Mouse (Mus musculus) myocyte (in vitro differentiated cells): ENCODE measurements around the gene Tfr2.

Source experiments
- E2F4 ChIP-seq: IDR thresholded peaks from one replicate; pipeline ENCODE4 v1.6.1; 2011; ENCODE audit warnings: mild to moderate bottlenecking, control low read depth, moderate library complexity; ENCODE audit not compliant: insufficient read depth
- MYOD1 ChIP-seq, 3 experiments: IDR thresholded peaks; one replicate each; pipeline ENCODE4 v1.6.1; 2011; ENCODE audit warnings: control low read depth in 2 of 3, low read depth in 2 of 3, mild to moderate bottlenecking in 2 of 3, moderate library complexity in 1 of 3; ENCODE audit not compliant: insufficient read length in 2 of 3, control insufficient read depth in 1 of 3
- POLR2A ChIP-seq: IDR thresholded peaks from one replicate; pipeline ENCODE4 v1.6.1; 2011; ENCODE audit warnings: low read depth, mild to moderate bottlenecking, control low read depth, moderate library complexity; ENCODE audit not compliant: insufficient read length
- SRF ChIP-seq: IDR thresholded peaks from one replicate; pipeline ENCODE4 v1.6.1; 2011; ENCODE audit warnings: low read depth; ENCODE audit not compliant: control insufficient read depth, insufficient read length
- USF1 ChIP-seq: IDR thresholded peaks from one replicate; pipeline ENCODE4 v1.6.1; 2011; ENCODE audit warnings: low read depth, mild to moderate bottlenecking, control low read depth, moderate library complexity

DNA sequence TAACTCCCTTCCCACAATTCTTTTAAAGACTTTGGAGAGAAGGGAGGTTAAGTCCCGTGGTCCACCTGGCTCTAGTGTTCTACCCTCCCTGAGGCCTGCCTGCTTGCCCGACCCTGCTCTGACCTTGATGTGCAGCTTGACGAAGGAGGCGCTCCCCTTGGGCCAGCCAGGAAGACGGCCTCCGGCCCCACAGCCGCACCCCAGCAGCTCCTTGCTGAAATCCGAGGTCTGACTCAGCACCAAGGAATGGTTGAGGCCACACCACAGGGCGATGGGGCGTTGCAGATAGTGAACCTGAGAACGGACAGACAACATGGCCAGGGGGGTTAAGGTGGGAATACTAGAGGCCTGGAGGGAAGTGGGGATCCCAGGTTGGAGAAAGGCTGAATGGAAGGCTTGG is 43.9 kb downstream of the Tfr2 start, which contains the start of gene Pcolce:
- peak in 1 of 3 experiments; percentile 19 for TF ChIP-seq MYOD1 (IDR thresholded peaks at IDR 0.05; ENCODE audit: control insufficient read depth in 1 of 3, insufficient read length in 2 of 3, low read depth in 2 of 3)
- TF ChIP-seq POLR2A: peak; percentile 64
- no peak for TF ChIP-seq USF1
- no peak for TF ChIP-seq E2F4
- TF ChIP-seq SRF: no peak
